Mouse (Mus musculus) E14TG2a.4 (cell line): ENCODE measurements at regions not wholly inside any gene's neighbourhood (a gene's known extent, or its start where the extent isn't known, plus 50 kb on each side); places are given as distances from the start of the nearest gene placed in this dataset.

Experiments used
- CTCF ChIP-seq: conservative IDR thresholded peaks from 2 replicates; pipeline ENCODE4 v1.5.1; 2014; ENCODE audit warnings: low read length
- NANOG ChIP-seq: IDR thresholded peaks from 2 replicates; pipeline ENCODE4 v1.6.1; 2014; ENCODE audit warnings: borderline replicate concordance, low read length, mixed read lengths

DNA sequence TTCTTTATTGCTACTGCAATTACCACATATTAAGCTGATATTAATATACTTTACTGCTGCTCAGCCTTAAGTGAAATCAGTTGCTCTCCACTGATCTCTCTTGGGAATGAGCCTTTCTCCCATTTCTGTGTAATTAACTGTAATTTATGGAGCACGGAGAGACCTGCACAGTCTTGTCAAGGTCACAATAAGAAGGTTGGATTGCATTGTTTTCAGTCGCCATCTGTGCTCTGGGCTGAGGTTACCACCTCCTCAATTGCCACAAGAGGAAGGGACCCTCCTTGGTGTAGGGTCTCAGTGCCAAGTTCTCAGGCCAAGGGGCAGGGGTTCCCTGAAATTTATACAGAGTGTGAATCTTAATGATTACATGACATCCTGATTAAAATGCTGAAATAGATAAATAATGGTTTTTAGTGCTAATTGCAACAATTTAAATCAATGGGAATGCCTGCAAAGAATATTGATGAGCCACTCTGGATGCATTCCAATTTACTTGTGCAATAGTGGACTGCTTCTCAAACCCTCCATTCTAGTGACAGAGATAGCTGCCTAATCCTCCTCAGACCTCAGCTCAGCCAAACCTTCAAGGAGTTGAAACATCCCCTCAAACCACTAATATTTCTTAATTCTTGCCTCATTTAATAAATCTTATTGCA lies 332.3 kb downstream of the Mat2b start:
- TF ChIP-seq CTCF (no peak), NANOG (no peak)
